Mouse (Mus musculus): ENCODE data around the gene Olfr887. TPM values are rescaled to one million over a fixed set of nuclear protein-coding genes. Genes with fewer than 3 reads are reported as not detected.

The Olfr887 gene
- not detected in 2 replicates for polyA plus RNA-seq (2015; fragmentation: Nextera tagmentation; extraction: Ambion mirVana)

GRCm38 (mm10) chr9:38083772-38084171 is at the start of gene Olfr887:
Olfr887 (plus strand) TSS chr9:38084072.
- H3K9ac ChIP-seq (ENCODE audit: low read length) = no peak within 1 kb of the TSS
- no peaks in the 10 kb centered on the region for H3K4me1 ChIP-seq (replicated peaks; ENCODE audit: control insufficient read depth, insufficient read depth, low read length)
- no peaks in the 10 kb centered on the region for H3K36me3 ChIP-seq (ENCODE audit: control insufficient read depth, insufficient read depth, low read length)
- 72% methylated on average over 1 of the region's 1 CpGs for WGBS
- no peak within 1 kb of the TSS for H3K4me3 ChIP-seq (ENCODE audit: low read length)
- no peak for ATAC-seq (ENCODE audit: low read depth)
- H3K9me3 ChIP-seq (ENCODE audit: control insufficient read depth, low read length) = no peaks in the 10 kb centered on the region
- no peak within 1 kb of the TSS for H3K4me2 ChIP-seq (ENCODE audit: low read depth, low read length)
- H3K27ac ChIP-seq (ENCODE audit: low read length) = no peak within 1 kb of the TSS
- H3K27me3 ChIP-seq (ENCODE audit: control insufficient read depth, insufficient read depth, low read depth, low read length) = no peaks in the 10 kb centered on the region

- no peak within 1 kb of the TSS for H3K4me2 ChIP-seq (ENCODE audit: low read depth, low read length)
- no peak within 1 kb of the TSS for H3K9ac ChIP-seq (ENCODE audit: low read length)
- H3K4me3 ChIP-seq (ENCODE audit: low read length) = no peak within 1 kb of the TSS
- no peaks in the 10 kb centered on the region for H3K9me3 ChIP-seq (ENCODE audit: control insufficient read depth, low read length)
- ATAC-seq (ENCODE audit: low read depth) = no peak
- no peaks in the 10 kb centered on the region for H3K36me3 ChIP-seq (ENCODE audit: control insufficient read depth, insufficient read depth, low read length)
- 56% methylated on average over 1 of the region's 1 CpGs for WGBS
- H3K4me1 ChIP-seq (replicated peaks; ENCODE audit: control insufficient read depth, insufficient read depth, low read length) = no peaks in the 10 kb centered on the region
- H3K27me3 ChIP-seq (ENCODE audit: control insufficient read depth, insufficient read depth, low read depth, low read length) = no peaks in the 10 kb centered on the region
- H3K27ac ChIP-seq (ENCODE audit: low read length) = no peak within 1 kb of the TSS
Measured at GRCm38 (mm10) chr9:38046255-38046654, 37.6 kb upstream of the Olfr887 start, which contains the start of gene Olfr884. Olfr884 (plus strand) TSS chr9:38046555.

- no peak for ATAC-seq (ENCODE audit: low read depth)
- Histone ChIP-seq H3K4me2 (ENCODE audit: low read depth, low read length) (no peak within 1 kb of the TSS), H3K9ac (ENCODE audit: low read length) (no peak within 1 kb of the TSS), H3K27me3 (ENCODE audit: control insufficient read depth, insufficient read depth, low read depth, low read length) (no peaks in the 10 kb centered on the region), H3K9me3 (ENCODE audit: control insufficient read depth, low read length) (no peaks in the 10 kb centered on the region), H3K4me1 (replicated peaks; ENCODE audit: control insufficient read depth, insufficient read depth, low read length) (no peaks in the 10 kb centered on the region), H3K36me3 (ENCODE audit: control insufficient read depth, insufficient read depth, low read length) (no peaks in the 10 kb centered on the region), H3K27ac (ENCODE audit: low read length) (no peak within 1 kb of the TSS), H3K4me3 (ENCODE audit: low read length) (no peak within 1 kb of the TSS)
- 78% methylated on average over 3 of the region's 3 CpGs for WGBS
Measured at GRCm38 (mm10) chr9:38061022-38061421, 22.9 kb upstream of the Olfr887 start, which contains the start of gene Olfr885. Olfr885 (plus strand) TSS chr9:38061322.

- Histone ChIP-seq H3K9me3 (ENCODE audit: control insufficient read depth, low read length) (no peaks in the 10 kb centered on the region), H3K27ac (ENCODE audit: low read length) (no peak within 1 kb of the TSS), H3K4me2 (ENCODE audit: low read depth, low read length) (no peak within 1 kb of the TSS), H3K36me3 (ENCODE audit: control insufficient read depth, insufficient read depth, low read length) (no peaks in the 10 kb centered on the region), H3K4me1 (replicated peaks; ENCODE audit: control insufficient read depth, insufficient read depth, low read length) (no peaks in the 10 kb centered on the region), H3K9ac (ENCODE audit: low read length) (no peak within 1 kb of the TSS), H3K4me3 (ENCODE audit: low read length) (no peak within 1 kb of the TSS), H3K27me3 (ENCODE audit: control insufficient read depth, insufficient read depth, low read depth, low read length) (no peaks in the 10 kb centered on the region)
- WGBS = 61% methylated on average over 1 of the region's 1 CpGs
- ATAC-seq (ENCODE audit: low read depth) = no peak
Measured at GRCm38 (mm10) chr9:38107828-38108227, 24.0 kb downstream of the Olfr887 start, which contains the start of gene Olfr888. Olfr888 (plus strand) TSS chr9:38108128.

GRCm38 (mm10) chr9:38114898-38115297 is 31.0 kb downstream of the Olfr887 start, which contains the start of gene Olfr889:
Olfr889 (plus strand) TSS chr9:38115198.
- H3K4me1 ChIP-seq (replicated peaks; ENCODE audit: control insufficient read depth, insufficient read depth, low read length) = no peaks in the 10 kb centered on the region
- H3K27ac ChIP-seq (ENCODE audit: low read length) = no peak within 1 kb of the TSS
- H3K9me3 ChIP-seq (ENCODE audit: control insufficient read depth, low read length) = no peaks in the 10 kb centered on the region
- H3K36me3 ChIP-seq (ENCODE audit: control insufficient read depth, insufficient read depth, low read length) = no peaks in the 10 kb centered on the region
- no peak within 1 kb of the TSS for H3K4me2 ChIP-seq (ENCODE audit: low read depth, low read length)
- no peak within 1 kb of the TSS for H3K9ac ChIP-seq (ENCODE audit: low read length)
- ATAC-seq (ENCODE audit: low read depth) = no peak
- H3K4me3 ChIP-seq (ENCODE audit: low read length) = no peak within 1 kb of the TSS
- H3K27me3 ChIP-seq (ENCODE audit: control insufficient read depth, insufficient read depth, low read depth, low read length) = no peaks in the 10 kb centered on the region

Other genes starting within 250 kb of the Olfr887 start
- gene Olfr877, start 229.8 kb upstream of the Olfr887 start, polyA plus RNA-seq (2015; fragmentation: Nextera tagmentation; extraction: Ambion mirVana) = not detected in 2 replicates
- not detected in 2 replicates for gene Olfr145, start 187.3 kb upstream of the Olfr887 start, polyA plus RNA-seq (2015; fragmentation: Nextera tagmentation; extraction: Ambion mirVana)
- gene Olfr878, start 166.2 kb upstream of the Olfr887 start, polyA plus RNA-seq (2015; fragmentation: Nextera tagmentation; extraction: Ambion mirVana) = not detected in 2 replicates
- gene Olfr881, start 92.2 kb upstream of the Olfr887 start, polyA plus RNA-seq (2015; fragmentation: Nextera tagmentation; extraction: Ambion mirVana) = not detected in 2 replicates
- gene Olfr883, start 58.3 kb upstream of the Olfr887 start, polyA plus RNA-seq (2015; fragmentation: Nextera tagmentation; extraction: Ambion mirVana) = not detected in 2 replicates
- gene Olfr884, start 37.5 kb upstream of the Olfr887 start, polyA plus RNA-seq (2015; fragmentation: Nextera tagmentation; extraction: Ambion mirVana) = not detected in 2 replicates
- not detected in 2 replicates for gene Olfr885, start 22.8 kb upstream of the Olfr887 start, polyA plus RNA-seq (2015; fragmentation: Nextera tagmentation; extraction: Ambion mirVana)
- not detected in 2 replicates for gene Olfr888, start 24.1 kb downstream of the Olfr887 start, polyA plus RNA-seq (2015; fragmentation: Nextera tagmentation; extraction: Ambion mirVana)
- gene Olfr889, start 31.1 kb downstream of the Olfr887 start, polyA plus RNA-seq (2015; fragmentation: Nextera tagmentation; extraction: Ambion mirVana) = 0.04 TPM in 1 of 2 replicates, not detected in the other
- not detected in 2 replicates for gene Olfr890, start 58.4 kb downstream of the Olfr887 start, polyA plus RNA-seq (2015; fragmentation: Nextera tagmentation; extraction: Ambion mirVana)
- not detected in 2 replicates for gene Olfr891, start 96.7 kb downstream of the Olfr887 start, polyA plus RNA-seq (2015; fragmentation: Nextera tagmentation; extraction: Ambion mirVana)
- not detected in 2 replicates for gene Olfr893, start 124.3 kb downstream of the Olfr887 start, polyA plus RNA-seq (2015; fragmentation: Nextera tagmentation; extraction: Ambion mirVana)
- gene Olfr894, start 134.0 kb downstream of the Olfr887 start, polyA plus RNA-seq (2015; fragmentation: Nextera tagmentation; extraction: Ambion mirVana) = not detected in 2 replicates
- not detected in 2 replicates for gene Olfr143, start 168.7 kb downstream of the Olfr887 start, polyA plus RNA-seq (2015; fragmentation: Nextera tagmentation; extraction: Ambion mirVana)
- gene Olfr895, start 183.8 kb downstream of the Olfr887 start, polyA plus RNA-seq (2015; fragmentation: Nextera tagmentation; extraction: Ambion mirVana) = not detected in 2 replicates
- gene Olfr896-ps1, start 207.0 kb downstream of the Olfr887 start, polyA plus RNA-seq (2015; fragmentation: Nextera tagmentation; extraction: Ambion mirVana) = not detected in 2 replicates
- not detected in 2 replicates for gene Olfr25, start 245.0 kb downstream of the Olfr887 start, polyA plus RNA-seq (2015; fragmentation: Nextera tagmentation; extraction: Ambion mirVana)